8 mouse cellular contexts compared by ENCODE assay signal in the genomic region with DNA sequence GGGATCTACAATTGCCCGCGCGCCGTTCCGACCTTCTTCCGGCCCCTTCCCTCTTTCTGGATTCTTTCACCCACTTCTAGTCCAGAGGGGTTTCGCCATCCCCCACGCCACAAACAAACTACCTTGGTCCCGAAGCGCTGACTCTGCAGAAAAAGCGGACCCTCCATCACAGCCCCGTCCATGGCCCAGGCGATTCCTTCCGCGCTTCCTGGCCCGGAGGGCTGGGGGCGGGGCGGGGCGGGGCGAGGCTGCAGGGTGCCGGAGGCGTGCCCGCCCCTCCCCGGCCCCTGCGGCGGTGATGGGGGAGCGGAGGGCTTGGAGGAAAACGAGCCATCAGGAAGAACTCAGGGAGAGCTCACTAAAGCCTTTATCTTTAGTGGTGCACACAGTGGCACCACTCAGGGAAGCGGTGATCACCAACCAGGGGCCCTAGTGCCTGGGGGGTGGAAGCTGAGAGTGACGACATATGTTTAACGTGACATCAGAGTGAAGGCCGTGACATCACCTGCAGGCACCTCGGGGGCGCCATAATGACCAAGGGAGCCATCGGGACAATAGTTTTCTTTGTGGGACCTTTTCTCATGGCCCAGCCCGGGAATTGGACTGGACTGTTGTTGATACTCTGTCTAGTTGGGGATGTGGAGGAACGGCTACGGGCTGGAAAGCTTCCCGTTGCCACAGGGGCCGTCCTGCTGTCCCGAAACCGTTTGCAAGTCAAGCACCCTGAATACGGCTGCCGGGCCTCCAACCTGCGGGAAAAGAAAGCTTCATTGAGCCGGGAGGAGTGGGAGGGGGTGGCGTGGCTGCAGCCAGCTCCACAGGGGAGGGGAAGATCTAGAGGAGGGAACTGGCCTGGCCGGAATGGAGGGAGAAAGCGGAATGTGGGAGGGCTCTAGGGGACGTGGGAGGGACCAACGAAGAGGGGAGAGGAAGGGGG. TPM values are rescaled to one million over a fixed set of nuclear protein-coding genes. Genes with fewer than 3 reads are reported as not detected.
DNase-seq lines count a peak whose midpoint lies in the region; ATAC-seq lines count a peak whose summit lies in the region.

A gene (minus strand): TSS at position 223 of the 937 bp plus-strand sequence.
A gene (plus strand): TSS at position 925 of the 937 bp plus-strand sequence.

- H3K9ac ChIP-seq in embryonic facial prominence, embryonic 15.5 days: peak within 1 kb of the TSS; percentile 27
- peak within 1 kb of the TSS; percentile 83 for H3K9ac ChIP-seq in heart, embryonic 13.5 days
- H3K9ac ChIP-seq in kidney, embryonic 15.5 days: peak within 1 kb of the TSS; percentile 61

- H3K4me1 ChIP-seq in embryonic facial prominence, embryonic 15.5 days: peaks cover 54% of the 10 kb centered on the region
- H3K4me1 ChIP-seq in heart, embryonic 13.5 days: peaks cover 53% of the 10 kb centered on the region
- peaks cover 47% of the 10 kb centered on the region for H3K4me1 ChIP-seq in kidney, embryonic 15.5 days

- peak within 1 kb of the TSS; percentile 81 for H3K4me2 ChIP-seq in embryonic facial prominence, embryonic 15.5 days (replicated peaks)
- peak within 1 kb of the TSS; percentile 87 for H3K4me2 ChIP-seq in heart, embryonic 13.5 days
- peak within 1 kb of the TSS; percentile 93 for H3K4me2 ChIP-seq in kidney, embryonic 15.5 days

- peak; percentile 75 for DNase-seq in A20 (ENCODE audit: low read depth, low spot score)
- DNase-seq in T-cell, adult 2 months (ENCODE audit: low spot score): peak; percentile 58
- peak; percentile 74 for DNase-seq in lung, postnatal 36 days
- peak; percentile 74 for DNase-seq in retina, embryonic 14.5 days (ENCODE audit: low spot score)
- peak; percentile 78 to 81 for DNase-seq in urinary bladder, postnatal 4 days (ENCODE audit: low spot score in 2 of 2)

- H3K27ac ChIP-seq in embryonic facial prominence, embryonic 15.5 days (replicated peaks): peak within 1 kb of the TSS; percentile 87
- peak within 1 kb of the TSS; percentile 90 for H3K27ac ChIP-seq in heart, embryonic 13.5 days (replicated peaks)
- peak within 1 kb of the TSS; percentile 94 for H3K27ac ChIP-seq in kidney, embryonic 15.5 days

- H3K4me3 ChIP-seq in embryonic facial prominence, embryonic 15.5 days (replicated peaks): peak within 1 kb of the TSS; percentile 60
- H3K4me3 ChIP-seq in heart, embryonic 13.5 days: peak within 1 kb of the TSS; percentile 77
- peak within 1 kb of the TSS; percentile 71 for H3K4me3 ChIP-seq in kidney, embryonic 15.5 days (replicated peaks)

- peak; percentile 84 for ATAC-seq in embryonic facial prominence, embryonic 15.5 days (ENCODE audit: insufficient number of reproducible peaks, low FRiP score, low TSS enrichment, low read depth)
- peak; percentile 64; the same call in 1 of the 2 replicates for ATAC-seq in heart, embryonic 13.5 days (ENCODE audit: extremely low read depth, insufficient number of reproducible peaks, low FRiP score, low TSS enrichment)
- ATAC-seq in kidney, embryonic 15.5 days (replicated peaks; ENCODE audit: low FRiP score): peak; percentile 83

- under 1% methylated on average over 51 of the region's 51 CpGs for WGBS in embryonic facial prominence, embryonic 15.5 days
- WGBS in heart, embryonic 13.5 days: under 1% methylated on average over 51 of the region's 51 CpGs
- WGBS in kidney, embryonic 15.5 days: under 1% methylated on average over 51 of the region's 51 CpGs

- H3K27me3 ChIP-seq in embryonic facial prominence, embryonic 15.5 days: peaks cover 23% of the 10 kb centered on the region
- peaks cover 78% of the 10 kb centered on the region for H3K27me3 ChIP-seq in heart, embryonic 13.5 days (replicated peaks)
- H3K27me3 ChIP-seq in kidney, embryonic 15.5 days: peaks cover 27% of the 10 kb centered on the region

- H3K9me3 ChIP-seq in embryonic facial prominence, embryonic 15.5 days (replicated peaks): no peaks in the 10 kb centered on the region
- H3K9me3 ChIP-seq in heart, embryonic 13.5 days: no peaks in the 10 kb centered on the region
- H3K9me3 ChIP-seq in kidney, embryonic 15.5 days (replicated peaks): no peaks in the 10 kb centered on the region

- no peaks in the 10 kb centered on the region for H3K36me3 ChIP-seq in embryonic facial prominence, embryonic 15.5 days
- H3K36me3 ChIP-seq in heart, embryonic 13.5 days: peaks cover 8% of the 10 kb centered on the region; the same call in 1 of the 2 replicates
- peaks cover 13% of the 10 kb centered on the region for H3K36me3 ChIP-seq in kidney, embryonic 15.5 days

RNA-seq across cellular contexts. Expression of the first gene that starts in this region (rescaled TPM):
- 9.3 and 10.9 TPM in 2 replicates for polyA plus RNA-seq in embryonic facial prominence, embryonic 15.5 days (2015; fragmentation: Nextera tagmentation; extraction: Ambion mirVana)
- 7.6 and 9.3 TPM in 2 replicates for polyA plus RNA-seq in heart, embryonic 13.5 days (2015; fragmentation: Nextera tagmentation; extraction: Ambion mirVana)
- 13.7 and 14.7 TPM in 2 replicates for polyA plus RNA-seq in kidney, embryonic 15.5 days (2015; fragmentation: Nextera tagmentation; extraction: Ambion mirVana)

RNA-seq across cellular contexts. Expression of the second gene that starts in this region (rescaled TPM):
- polyA plus RNA-seq in embryonic facial prominence, embryonic 15.5 days (2015; fragmentation: Nextera tagmentation; extraction: Ambion mirVana): 19.2 and 25.4 TPM in 2 replicates
- 6.9 and 7.1 TPM in 2 replicates for polyA plus RNA-seq in heart, embryonic 13.5 days (2015; fragmentation: Nextera tagmentation; extraction: Ambion mirVana)
- polyA plus RNA-seq in kidney, embryonic 15.5 days (2015; fragmentation: Nextera tagmentation; extraction: Ambion mirVana): 18.0 and 21.6 TPM in 2 replicates

Comparison
In these comparisons a context has a peak if more than half of its experiments do, and no peak if none do; other contexts are left out.
1. Peak in every context shown above with its lines: DNase-seq, ATAC-seq, H3K4me3 ChIP-seq and H3K27ac ChIP-seq.
2. H3K9ac ChIP-seq: peak in every context shown above with its lines; median percentile 83 in heart, embryonic 13.5 days; 61 in kidney, embryonic 15.5 days; 27 in embryonic facial prominence, embryonic 15.5 days.